Mouse (Mus musculus) embryonic fibroblast, embryonic 13.5 days (primary cell): ENCODE data around the gene Dnm3. TPM values are rescaled to one million over a fixed set of nuclear protein-coding genes. Genes with fewer than 3 reads are reported as not detected.
A peak's percentile ranks its signal among the peaks of the same experiment; 100 is the strongest.

Source experiments
- H3K27ac ChIP-seq: 2 replicates; pipeline ENCODE4 v1.5.1; 2012; ENCODE audit warnings: low read length, control low read depth, inconsistent platforms; ENCODE audit not compliant: insufficient read depth
- H3K4me1 ChIP-seq: 2 replicates; pipeline ENCODE4 v1.6.1; 2011; ENCODE audit warnings: low read length; ENCODE audit not compliant: control insufficient read depth, insufficient read depth
- H3K4me3 ChIP-seq: 2 replicates; pipeline ENCODE4 v1.5.1; 2011; ENCODE audit warnings: mild to moderate bottlenecking, control low read depth, low read length; ENCODE audit not compliant: insufficient read depth
- CTCF ChIP-seq: IDR thresholded peaks from 2 replicates; pipeline ENCODE4 v1.5.1; 2011; ENCODE audit warnings: mild to moderate bottlenecking, control low read depth, low read length, moderate library complexity, borderline replicate concordance; ENCODE audit not compliant: insufficient read depth
- POLR2A ChIP-seq: IDR thresholded peaks from 2 replicates; pipeline ENCODE4 v1.6.1; 2011; ENCODE audit warnings: low read depth, mild to moderate bottlenecking, control low read depth, low read length, moderate library complexity
- polyA plus RNA-seq: library from polyadenylated mRNA; stranded (reverse); fragments of >200 nt; gene quantifications from 2 replicates; pipeline ENCODE4 v1.2.4, GENCODE M21; 2011; ENCODE audit warnings: low read depth; ENCODE audit not compliant: missing spikeins, insufficient read length

The Dnm3 gene
- polyA plus RNA-seq, 1 experiment = 11.7 TPM

GRCm38 (mm10) chr1:162162677-162163076 lies 315.2 kb downstream of the Dnm3 start:
- TF ChIP-seq CTCF (no peak), POLR2A (no peak)
- Histone ChIP-seq H3K27ac (no peak overlapping the region), H3K4me1 (peaks cover 15% of the 10 kb centered on the region), H3K4me3 (no peak overlapping the region)

- no peak overlapping the region for H3K27ac ChIP-seq
- no peak overlapping the region for H3K4me3 ChIP-seq
- peaks cover 15% of the 10 kb centered on the region for H3K4me1 ChIP-seq
- TF ChIP-seq CTCF = no peak
- TF ChIP-seq POLR2A = no peak
Measured at GRCm38 (mm10) chr1:162162249-162162648, 315.6 kb downstream of the Dnm3 start.

- TF ChIP-seq POLR2A (no peak), CTCF (no peak)
- H3K27ac ChIP-seq = no peak overlapping the region
- no peak overlapping the region for H3K4me3 ChIP-seq
- H3K4me1 ChIP-seq = peaks cover 15% of the 10 kb centered on the region
Measured at GRCm38 (mm10) chr1:162160718-162161117, 317.1 kb downstream of the Dnm3 start.

- H3K4me1 ChIP-seq = peaks cover 5% of the 10 kb centered on the region
- no peak overlapping the region for H3K27ac ChIP-seq
- TF ChIP-seq POLR2A (no peak), CTCF (no peak)
- H3K4me3 ChIP-seq = no peak overlapping the region
Measured at GRCm38 (mm10) chr1:162158486-162158885, 319.3 kb downstream of the Dnm3 start.

GRCm38 (mm10) chr1:162157659-162158058 lies 320.2 kb downstream of the Dnm3 start:
- no peak overlapping the region for H3K27ac ChIP-seq
- no peaks in the 10 kb centered on the region; the same call in 1 of the 2 replicates for H3K4me1 ChIP-seq
- no peak overlapping the region for H3K4me3 ChIP-seq
- TF ChIP-seq POLR2A (no peak), CTCF (no peak)

- no peak overlapping the region for H3K4me3 ChIP-seq
- no peaks in the 10 kb centered on the region; the same call in 1 of the 2 replicates for H3K4me1 ChIP-seq
- TF ChIP-seq POLR2A = no peak
- no peak for TF ChIP-seq CTCF
- no peak overlapping the region for H3K27ac ChIP-seq
Measured at GRCm38 (mm10) chr1:162156873-162157272, 321.0 kb downstream of the Dnm3 start.

GRCm38 (mm10) chr1:162155546-162155945 lies 322.3 kb downstream of the Dnm3 start:
- no peak overlapping the region for H3K27ac ChIP-seq
- H3K4me1 ChIP-seq = no peaks in the 10 kb centered on the region; the same call in 1 of the 2 replicates
- H3K4me3 ChIP-seq = no peak overlapping the region
- TF ChIP-seq CTCF (no peak), POLR2A (no peak)

- TF ChIP-seq POLR2A (no peak), CTCF (no peak)
- H3K27ac ChIP-seq = 0 out of 2 replicates have a peak overlapping the region, but pooled peaks have one; percentile 47
- H3K4me1 ChIP-seq = no peaks in the 10 kb centered on the region; the same call in 1 of the 2 replicates
- H3K4me3 ChIP-seq = no peak overlapping the region
Measured at GRCm38 (mm10) chr1:162153118-162153517, 324.7 kb downstream of the Dnm3 start.

- H3K4me1 ChIP-seq = no peaks in the 10 kb centered on the region
- no peak overlapping the region for H3K4me3 ChIP-seq
- no peak overlapping the region for H3K27ac ChIP-seq
- TF ChIP-seq POLR2A = no peak
Measured at GRCm38 (mm10) chr1:162149730-162150129, 328.1 kb downstream of the Dnm3 start.

GRCm38 (mm10) chr1:162147554-162147953 lies 330.3 kb downstream of the Dnm3 start:
- no peaks in the 10 kb centered on the region for H3K4me1 ChIP-seq
- no peak for TF ChIP-seq POLR2A
- no peak for TF ChIP-seq CTCF
- H3K27ac ChIP-seq = no peak overlapping the region

GRCm38 (mm10) chr1:162145748-162146147 lies 332.1 kb downstream of the Dnm3 start:
- Histone ChIP-seq H3K4me3 (no peak overlapping the region), H3K4me1 (peaks cover 2% of the 10 kb centered on the region; the same call in 1 of the 2 replicates), H3K27ac (no peak overlapping the region)
- TF ChIP-seq POLR2A (no peak), CTCF (no peak)

More at GRCm38 (mm10) chr1:162147554-162147953, 330.3 kb downstream of the Dnm3 start:
- H3K4me3 ChIP-seq = no peak overlapping the region
